Mouse (Mus musculus) hematopoietic stem cell, adult 5-6 weeks (primary cell): Measurements from ENCODE around the gene Elovl6. TPM values are rescaled to one million over a fixed set of nuclear protein-coding genes. Genes with fewer than 3 reads are reported as not detected.
A peak's percentile ranks its signal among the peaks of the same experiment; 100 is the strongest.

ENCODE experiments used
- ATAC-seq, 2 experiments: fragments of 125-278 bp in 1 of 2; replicated peaks in 1 of 2; 2 replicates each; pipeline ENCODE4 v1.8.0; 2016 to 2017; ENCODE audit warnings: inconsistent platforms in 2 of 2, mild to moderate bottlenecking in 2 of 2, moderate number of reproducible peaks in 2 of 2, low read depth in 1 of 2, moderate TSS enrichment in 1 of 2; ENCODE audit not compliant: low FRiP score in 2 of 2, poor library complexity in 2 of 2, severe bottlenecking in 2 of 2, insufficient read depth in 1 of 2, low TSS enrichment in 1 of 2
- total RNA-seq: library from RNA; stranded (forward); fragments of 172-1452, 232-1000 nt; gene quantifications from 2 replicates; pipeline ENCODE4 v1.2.3, GENCODE M21; 2017

The Elovl6 gene
- total RNA-seq, 1 experiment from 2014 or later = 24.1 TPM

DNA sequence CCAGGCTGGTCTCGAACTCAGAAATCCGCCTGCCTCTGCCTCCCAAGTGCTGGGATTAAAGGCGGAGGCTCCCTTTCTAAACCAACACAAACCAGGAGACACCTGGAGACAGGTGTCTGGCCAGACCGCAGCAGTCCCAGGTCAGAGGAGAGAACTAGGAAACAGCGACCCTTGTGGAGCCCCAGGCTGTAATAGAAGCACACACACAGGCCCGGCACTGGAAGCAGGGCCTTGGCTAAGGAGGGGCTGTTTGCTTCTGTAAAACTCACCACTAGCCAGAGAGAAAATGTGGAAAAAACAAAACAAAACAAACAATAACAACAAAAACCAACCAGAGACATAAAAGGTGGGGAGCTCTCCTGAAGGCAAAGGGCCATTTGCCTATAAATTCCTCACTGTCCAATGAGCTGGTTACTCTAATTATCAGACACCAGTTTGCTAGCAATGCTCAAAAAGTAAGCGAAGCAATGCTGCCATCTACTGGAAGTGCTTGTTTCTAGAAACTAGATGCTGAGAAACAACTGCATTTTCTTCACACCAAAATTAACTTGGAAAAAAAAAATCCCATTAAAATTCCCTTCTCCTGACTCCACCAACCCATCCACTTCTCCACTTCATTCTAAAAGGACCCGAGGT lies 154.7 kb downstream of the Elovl6 start:
- peak; percentile 51 to 53; a peak in 3 of 4 replicates for ATAC-seq

DNA sequence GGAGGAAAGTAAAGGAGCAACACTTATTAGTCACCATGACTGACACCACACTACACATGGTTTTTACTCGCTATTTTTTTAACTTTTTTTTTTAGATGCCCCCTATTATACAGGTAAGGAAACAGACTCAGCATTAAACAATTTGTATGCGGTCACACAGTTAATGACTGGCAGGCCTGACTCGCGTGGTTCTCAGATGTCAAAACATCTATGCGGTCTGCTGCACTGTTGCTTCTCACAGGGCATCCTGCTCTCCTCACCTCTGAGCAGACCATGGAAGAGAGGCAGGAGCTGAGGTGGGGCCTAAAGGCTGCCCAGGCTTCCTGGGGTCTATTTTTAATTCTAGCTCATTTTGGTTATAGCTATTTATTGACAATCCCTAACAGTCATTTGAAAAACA lies 155.3 kb downstream of the Elovl6 start:
- ATAC-seq = no peak

Other genes starting within 250 kb of the Elovl6 start
- 0.35 TPM in 1 of 2 replicates, not detected in the other for gene Enpep, start 199.6 kb upstream of the Elovl6 start, total RNA-seq
- gene Egf, start 223.0 kb downstream of the Elovl6 start, total RNA-seq = 0.94 and 1.8 TPM in 2 replicates